Mouse (Mus musculus) forebrain, embryonic 16.5 days (tissue): ENCODE measurements around the gene Fhad1. TPM values are rescaled to one million over a fixed set of nuclear protein-coding genes. Genes with fewer than 3 reads are reported as not detected.
"Not testable (repeated sequence)": the region's sequence is repeated elsewhere in the genome, so short reads cannot be mapped to it uniquely, and the experiment has no call there.

Experiments used
- ATAC-seq: fragments of 200-750 bp; cut with Nextera tagmentation; 2 replicates; pipeline ENCODE4 v1.8.0; 2017; ENCODE audit warnings: mild to moderate bottlenecking, moderate library complexity
- H3K27ac ChIP-seq: fragments of 300-500 bp; sonication (generic); 2 replicates; pipeline ENCODE4 v1.5.1; 2014; ENCODE audit warnings: low read length, control low read depth
- H3K27me3 ChIP-seq: fragments of 300-500 bp; sonication (generic); replicated peaks from 2 replicates; pipeline ENCODE4 v1.6.1; 2014; ENCODE audit warnings: low read length; ENCODE audit not compliant: control insufficient read depth, insufficient read depth
- H3K36me3 ChIP-seq: fragments of 300-500 bp; sonication (generic); 2 replicates; pipeline ENCODE4 v1.6.1; 2014; ENCODE audit not compliant: control insufficient read depth, insufficient read depth
- H3K4me1 ChIP-seq: fragments of 300-500 bp; sonication (generic); replicated peaks from 2 replicates; pipeline ENCODE4 v1.6.1; 2014; ENCODE audit warnings: low read length; ENCODE audit not compliant: control insufficient read depth, insufficient read depth
- H3K4me2 ChIP-seq: fragments of 300-500 bp; sonication (generic); 2 replicates; pipeline ENCODE4 v1.6.1; 2014; ENCODE audit warnings: mild to moderate bottlenecking, low read length, control low read depth
- H3K4me3 ChIP-seq: fragments of 300-500 bp; sonication (generic); replicated peaks from 2 replicates; pipeline ENCODE4 v1.5.1; 2014; ENCODE audit warnings: mild to moderate bottlenecking, low read length, control low read depth
- H3K9ac ChIP-seq: fragments of 300-500 bp; sonication (generic); replicated peaks from 2 replicates; pipeline ENCODE4 v1.6.1; 2014; ENCODE audit warnings: low read depth, low read length, control low read depth
- H3K9me3 ChIP-seq: fragments of 300-500 bp; sonication (generic); 2 replicates; pipeline ENCODE4 v1.6.1; 2016; ENCODE audit warnings: low read length; ENCODE audit not compliant: control insufficient read depth
- WGBS: fragments of 180-500 bp; shearing (Covaris S2); extraction: QIAGEN DNeasy Blood & Tissue Kit; methylation state at CpG from one replicate; pipeline ENCODE4 v1.1.7; 2014; 5-methylcytosine and 5-hydroxymethylcytosine counted together
- polyA plus RNA-seq: library from polyadenylated mRNA; unstranded; fragments of >200 nt; fragmentation: Nextera tagmentation; extraction: Ambion mirVana; gene quantifications from 2 replicates; pipeline ENCODE4 v1.2.1, GENCODE M21; 2015

Gene Fhad1
- polyA plus RNA-seq, 1 experiment from 2014 or later, result 1.8 TPM

- H3K4me3 ChIP-seq, result no peak overlapping the region
- H3K9me3 ChIP-seq, result no peaks in the 10 kb centered on the region
- no peaks in the 10 kb centered on the region for H3K27me3 ChIP-seq
- H3K9ac ChIP-seq, result no peak overlapping the region
- 83% methylated on average over 11 of the region's 11 CpGs for WGBS
- no peak overlapping the region for H3K4me2 ChIP-seq
- no peak overlapping the region for H3K27ac ChIP-seq
- H3K4me1 ChIP-seq, result peaks cover 3% of the 10 kb centered on the region
- no peak for ATAC-seq
- H3K36me3 ChIP-seq, result no peaks in the 10 kb centered on the region
These were observed 39.7 kb upstream of the Fhad1 start for GRCm38 (mm10) chr4:142054580-142054979.

GRCm38 (mm10) chr4:142053661-142054448 is 39.0 kb upstream of the Fhad1 start:
- no peak overlapping the region for H3K9ac ChIP-seq
- no peak overlapping the region for H3K27ac ChIP-seq
- 55% methylated on average over 9 of the region's 9 CpGs for WGBS
- no peaks in the 10 kb centered on the region for H3K27me3 ChIP-seq
- H3K4me3 ChIP-seq, result no peak overlapping the region
- no peaks in the 10 kb centered on the region for H3K36me3 ChIP-seq
- peaks cover 3% of the 10 kb centered on the region for H3K4me1 ChIP-seq
- H3K4me2 ChIP-seq, result no peak overlapping the region
- no peaks in the 10 kb centered on the region for H3K9me3 ChIP-seq
- no peak for ATAC-seq

- Histone ChIP-seq H3K9me3 (no peaks in the 10 kb centered on the region), H3K27ac (no peak overlapping the region), H3K36me3 (no peaks in the 10 kb centered on the region), H3K9ac (no peak overlapping the region), H3K4me1 (peaks cover 3% of the 10 kb centered on the region), H3K4me3 (no peak overlapping the region), H3K27me3 (no peaks in the 10 kb centered on the region), H3K4me2 (no peak overlapping the region)
- WGBS, result 76% methylated on average over 4 of the region's 4 CpGs
- no peak for ATAC-seq
These were observed 38.4 kb upstream of the Fhad1 start for GRCm38 (mm10) chr4:142053261-142053660.

GRCm38 (mm10) chr4:142052391-142053132 is 37.7 kb upstream of the Fhad1 start:
- H3K27me3 ChIP-seq, result no peaks in the 10 kb centered on the region
- WGBS, result 65% methylated on average over 21 of the region's 22 CpGs
- ATAC-seq, result no peak

GRCm38 (mm10) chr4:142051883-142052282 is 37.0 kb upstream of the Fhad1 start:
- not testable (repeated sequence) for H3K9me3 ChIP-seq, H3K9ac ChIP-seq, ATAC-seq, H3K4me1 ChIP-seq, H3K4me3 ChIP-seq, H3K36me3 ChIP-seq, H3K27ac ChIP-seq, H3K27me3 ChIP-seq, H3K4me2 ChIP-seq
- WGBS, result 91% methylated on average over 6 of the region's 6 CpGs

More at GRCm38 (mm10) chr4:142052391-142053132, 37.7 kb upstream of the Fhad1 start:
- Histone ChIP-seq H3K36me3 (no peaks in the 10 kb centered on the region), H3K4me1 (peaks cover 3% of the 10 kb centered on the region), H3K9ac (no peak overlapping the region), H3K9me3 (no peaks in the 10 kb centered on the region), H3K27ac (no peak overlapping the region), H3K4me2 (no peak overlapping the region), H3K4me3 (no peak overlapping the region)

GRCm38 (mm10) chr4:142049963-142050362 is 35.1 kb upstream of the Fhad1 start:
- Histone ChIP-seq H3K4me3 (no peak overlapping the region), H3K4me1 (no peaks in the 10 kb centered on the region), H3K27me3 (no peaks in the 10 kb centered on the region), H3K36me3 (no peaks in the 10 kb centered on the region), H3K9me3 (no peaks in the 10 kb centered on the region), H3K27ac (no peak overlapping the region), H3K4me2 (no peak overlapping the region), H3K9ac (no peak overlapping the region)
- no peak for ATAC-seq
- WGBS, result 95% methylated on average over 5 of the region's 5 CpGs

- H3K27me3 ChIP-seq, result no peaks in the 10 kb centered on the region
- no peak overlapping the region for H3K27ac ChIP-seq
- H3K4me1 ChIP-seq, result no peaks in the 10 kb centered on the region
- no peak overlapping the region for H3K4me2 ChIP-seq
- no peak overlapping the region for H3K4me3 ChIP-seq
- no peak overlapping the region for H3K9ac ChIP-seq
- WGBS, result 81% methylated on average over 8 of the region's 8 CpGs
- ATAC-seq, result no peak
- no peaks in the 10 kb centered on the region for H3K9me3 ChIP-seq
- H3K36me3 ChIP-seq, result no peaks in the 10 kb centered on the region
These were observed 33.5 kb upstream of the Fhad1 start for GRCm38 (mm10) chr4:142048391-142048790.

- ATAC-seq, result no peak
- Histone ChIP-seq H3K4me1 (no peaks in the 10 kb centered on the region), H3K4me3 (no peak overlapping the region), H3K36me3 (no peaks in the 10 kb centered on the region), H3K9ac (no peak overlapping the region), H3K27ac (no peak overlapping the region), H3K4me2 (no peak overlapping the region), H3K9me3 (no peaks in the 10 kb centered on the region), H3K27me3 (no peaks in the 10 kb centered on the region)
- WGBS, result 90% methylated on average over 5 of the region's 5 CpGs
These were observed 32.1 kb upstream of the Fhad1 start for GRCm38 (mm10) chr4:142047005-142047404.

GRCm38 (mm10) chr4:142046496-142046895 is 31.6 kb upstream of the Fhad1 start:
- Histone ChIP-seq H3K9ac (no peak overlapping the region), H3K4me1 (no peaks in the 10 kb centered on the region), H3K4me3 (no peak overlapping the region), H3K27ac (no peak overlapping the region), H3K36me3 (no peaks in the 10 kb centered on the region), H3K4me2 (no peak overlapping the region), H3K27me3 (no peaks in the 10 kb centered on the region), H3K9me3 (no peaks in the 10 kb centered on the region)
- ATAC-seq, result no peak
- 84% methylated on average over 7 of the region's 7 CpGs for WGBS
